Mouse (Mus musculus) MEL (cell line): Measurements from ENCODE around the gene Fbln1. TPM values are rescaled to one million over a fixed set of nuclear protein-coding genes. Genes with fewer than 3 reads are reported as not detected.

Experiments used
- DNase-seq: peaks from one replicate; pipeline ENCODE4 v3.0.0; 2011; ENCODE audit warnings: low read depth, low spot score
- H3K27ac ChIP-seq: 2 replicates; pipeline ENCODE4 v1.5.1; 2012; ENCODE audit warnings: low read depth, mild to moderate bottlenecking, control low read depth, low read length, moderate library complexity; ENCODE audit not compliant: control insufficient read depth
- H3K27me3 ChIP-seq, 2 experiments: fragments of 150-350 bp in 1 of 2; sonication (generic) in 1 of 2; 2 replicates each; pipeline ENCODE4 v1.6.1; 2012; ENCODE audit warnings: low read length in 2 of 2, mild to moderate bottlenecking in 2 of 2, improper control_type of control experiment in 1 of 2, moderate library complexity in 1 of 2; ENCODE audit not compliant: insufficient read depth in 2 of 2, control insufficient read depth in 1 of 2
- H3K36me3 ChIP-seq, 2 experiments: 2 replicates each; pipeline ENCODE4 v1.6.1; 2012 to 2014; ENCODE audit warnings: low read length in 2 of 2, improper control_type of control experiment in 1 of 2, inconsistent platforms in 1 of 2, mild to moderate bottlenecking in 1 of 2; ENCODE audit not compliant: insufficient read depth in 2 of 2, control insufficient read depth in 1 of 2
- H3K4me1 ChIP-seq, 2 experiments: fragments of 150-350 bp in 1 of 2; sonication (generic) in 1 of 2; 2 replicates each; pipeline ENCODE4 v1.6.1; 2012; ENCODE audit warnings: low read length in 2 of 2, improper control_type of control experiment in 1 of 2, mild to moderate bottlenecking in 1 of 2; ENCODE audit not compliant: insufficient read depth in 2 of 2, control insufficient read depth in 1 of 2
- H3K4me3 ChIP-seq, 2 experiments: fragments of 150-350 bp in 1 of 2; sonication (generic) in 1 of 2; 2 replicates each; pipeline ENCODE4 v1.5.1; 2012; ENCODE audit warnings: low read depth in 2 of 2, low read length in 2 of 2, mild to moderate bottlenecking in 2 of 2, moderate library complexity in 2 of 2, control low read depth in 1 of 2, improper control_type of control experiment in 1 of 2; ENCODE audit not compliant: control insufficient read depth in 1 of 2, insufficient read depth in 1 of 2
- H3K79me2 ChIP-seq: 2 replicates; pipeline ENCODE4 v1.6.1; 2012; ENCODE audit warnings: mild to moderate bottlenecking, low read length, moderate library complexity; ENCODE audit not compliant: control insufficient read depth, poor library complexity, insufficient read depth
- H3K9ac ChIP-seq: 2 replicates; pipeline ENCODE4 v1.6.1; 2012; ENCODE audit warnings: low read depth, mild to moderate bottlenecking, control low read depth, low read length, moderate library complexity; ENCODE audit not compliant: control insufficient read depth, poor library complexity, severe bottlenecking
- H3K9me3 ChIP-seq: fragments of 150-350 bp; sonication (generic); replicated peaks from 2 replicates; pipeline ENCODE4 v1.6.1; 2012; ENCODE audit warnings: mild to moderate bottlenecking, low read length, improper control_type of control experiment, moderate library complexity; ENCODE audit not compliant: insufficient read depth
- CHD1 ChIP-seq: IDR thresholded peaks from 2 replicates; pipeline ENCODE4 v1.6.1; 2012; ENCODE audit warnings: low read depth, mild to moderate bottlenecking, inconsistent platforms, low read length, improper control_type of control experiment
- CHD2 ChIP-seq: IDR thresholded peaks from 2 replicates; pipeline ENCODE4 v1.6.1; 2011; ENCODE audit warnings: low read length, improper control_type of control experiment
- CTCF ChIP-seq, 3 experiments: IDR thresholded peaks in 2 of 3; conservative IDR thresholded peaks in 1 of 3; 2 replicates each; pipeline ENCODE4 v1.5.1; 2011 to 2012; ENCODE audit warnings: low read length in 3 of 3, low read depth in 2 of 3, mild to moderate bottlenecking in 2 of 3, improper control_type of control experiment in 1 of 3, inconsistent platforms in 1 of 3, mixed read lengths in 1 of 3, moderate library complexity in 1 of 3; ENCODE audit not compliant: control insufficient read depth in 1 of 3, insufficient read depth in 1 of 3, poor library complexity in 1 of 3, severe bottlenecking in 1 of 3
- ELF1 ChIP-seq: IDR thresholded peaks from 2 replicates; pipeline ENCODE4 v1.6.1; 2014; ENCODE audit warnings: low read depth, mild to moderate bottlenecking, inconsistent platforms, low read length, improper control_type of control experiment, moderate library complexity
- ETS1 ChIP-seq: IDR thresholded peaks from 2 replicates; pipeline ENCODE4 v1.6.1; 2012; ENCODE audit warnings: low read depth, mild to moderate bottlenecking, inconsistent platforms, low read length, improper control_type of control experiment, moderate library complexity
- JUND ChIP-seq: IDR thresholded peaks from 2 replicates; pipeline ENCODE4 v1.6.1; 2011; ENCODE audit warnings: low read depth, mild to moderate bottlenecking, improper control_type of control experiment, low read length
- KAT2A ChIP-seq: conservative IDR thresholded peaks from 2 replicates; pipeline ENCODE4 v1.6.1; 2012; ENCODE audit warnings: low read depth, low read length, improper control_type of control experiment, inconsistent platforms
- MXI1 ChIP-seq: IDR thresholded peaks from 2 replicates; pipeline ENCODE4 v1.6.1; 2011; ENCODE audit warnings: mild to moderate bottlenecking, low read depth, low read length, improper control_type of control experiment
- MYC ChIP-seq: IDR thresholded peaks from 2 replicates; pipeline ENCODE4 v1.6.1; 2011; ENCODE audit warnings: low read depth, mild to moderate bottlenecking, low read length, improper control_type of control experiment, moderate library complexity
- NRF1 ChIP-seq: IDR thresholded peaks from 2 replicates; pipeline ENCODE4 v1.6.1; 2014; ENCODE audit warnings: low read depth, mild to moderate bottlenecking, inconsistent platforms, low read length, improper control_type of control experiment, moderate library complexity; ENCODE audit not compliant: poor library complexity, insufficient read depth, severe bottlenecking
- POLR2A ChIP-seq, 2 experiments: IDR thresholded peaks; 2 replicates each; pipeline ENCODE4 v1.6.1; 2011 to 2012; ENCODE audit warnings: low read length in 2 of 2, mild to moderate bottlenecking in 2 of 2, control low read depth in 1 of 2, improper control_type of control experiment in 1 of 2, low read depth in 1 of 2, moderate library complexity in 1 of 2; ENCODE audit not compliant: control insufficient read depth in 1 of 2, insufficient read depth in 1 of 2, poor library complexity in 1 of 2
- POLR2AphosphoS5 ChIP-seq: IDR thresholded peaks from 2 replicates; pipeline ENCODE4 v1.6.1; 2012; ENCODE audit warnings: low read depth, borderline replicate concordance, mild to moderate bottlenecking, inconsistent platforms, low read length, moderate library complexity, mixed read lengths
- RAD21 ChIP-seq: IDR thresholded peaks from 2 replicates; pipeline ENCODE4 v1.6.1; 2011; ENCODE audit warnings: mild to moderate bottlenecking, low read depth, low read length, improper control_type of control experiment
- SIN3A ChIP-seq: IDR thresholded peaks from 2 replicates; pipeline ENCODE4 v1.6.1; 2012; ENCODE audit warnings: low read length, improper control_type of control experiment, inconsistent platforms
- SMC3 ChIP-seq: IDR thresholded peaks from 2 replicates; pipeline ENCODE4 v1.6.1; 2011; ENCODE audit warnings: low read depth, low read length, improper control_type of control experiment
- TAL1 ChIP-seq: IDR thresholded peaks from 2 replicates; pipeline ENCODE4 v1.6.1; 2012; ENCODE audit warnings: mild to moderate bottlenecking, inconsistent platforms, low read length, moderate library complexity, mixed read lengths
- TBP ChIP-seq: IDR thresholded peaks from 2 replicates; pipeline ENCODE4 v1.8.0; 2011; ENCODE audit warnings: low read depth, low read length, improper control_type of control experiment
- USF2 ChIP-seq, 2 experiments: IDR thresholded peaks; 2 replicates each; pipeline ENCODE4 v1.6.1; 2011 to 2012; ENCODE audit warnings: improper control_type of control experiment in 2 of 2, low read length in 2 of 2, borderline replicate concordance in 1 of 2, inconsistent platforms in 1 of 2, low read depth in 1 of 2, mild to moderate bottlenecking in 1 of 2; ENCODE audit not compliant: insufficient read depth in 1 of 2
- ZNF384 ChIP-seq: IDR thresholded peaks from 2 replicates; pipeline ENCODE4 v1.6.1; 2012; ENCODE audit warnings: low read depth, mild to moderate bottlenecking, inconsistent platforms, low read length, improper control_type of control experiment
- polyA plus RNA-seq, 2 experiments: library from polyadenylated mRNA; stranded (reverse) in 1 of 2; unstranded in 1 of 2; fragments of >175 nt in 1 of 2; fragments of >200 nt in 1 of 2; gene quantifications; 2 replicates each; pipeline versions ENCODE4 v1.2.1 to v1.2.4; 2012; ENCODE audit warnings: low replicate concordance in 2 of 2, low read depth in 1 of 2; ENCODE audit not compliant: insufficient read length in 2 of 2, insufficient read depth in 1 of 2, missing spikeins in 1 of 2
- total RNA-seq: library from RNA; depleted of rRNA; stranded (reverse); fragments of 300-350 nt; gene quantifications from 2 replicates; pipeline ENCODE4 v1.2.3, GENCODE M21; 2012

The Fbln1 gene
- total and polyA plus RNA-seq, 3 experiments: not detected

- DNase-seq: no peak
- Histone ChIP-seq H3K27me3 (no peaks in the 10 kb centered on the region), H3K27ac (no peak overlapping the region)
Measured at GRCm38 (mm10) chr15:85208332-85208731, 2.6 kb downstream of the Fbln1 start.

GRCm38 (mm10) chr15:85209341-85209740 is 3.6 kb downstream of the Fbln1 start:
- H3K9me3 ChIP-seq: no peaks in the 10 kb centered on the region
- H3K4me1 ChIP-seq: no peaks in the 10 kb centered on the region
- peak in 1 of 3 experiments; percentile 33; a peak in 3 of 6 replicates for TF ChIP-seq CTCF (IDR thresholded peaks at IDR 0.05 in 2 of 3, conservative IDR thresholded peaks at IDR 0.05 in 1 of 3; ENCODE audit: control insufficient read depth in 1 of 3, insufficient read depth in 1 of 3, low read depth in 2 of 3, low read length in 3 of 3, poor library complexity in 1 of 3, severe bottlenecking in 1 of 3)
- TF ChIP-seq MXI1: no peak
- no peaks in the 10 kb centered on the region for H3K27me3 ChIP-seq
- no peak overlapping the region for H3K9ac ChIP-seq
- H3K36me3 ChIP-seq: no peaks in the 10 kb centered on the region
- no peaks in the 10 kb centered on the region for H3K79me2 ChIP-seq
- peak; percentile 16 for DNase-seq
- no peak overlapping the region for H3K27ac ChIP-seq
- H3K4me3 ChIP-seq: no peak overlapping the region

More at GRCm38 (mm10) chr15:85208332-85208731, 2.6 kb downstream of the Fbln1 start:
- no peaks in the 10 kb centered on the region for H3K79me2 ChIP-seq
- no peak for TF ChIP-seq RAD21
- TF ChIP-seq POLR2AphosphoS5: no peak
- no peak for TF ChIP-seq ETS1
- no peak for TF ChIP-seq NRF1
- TF ChIP-seq CHD1: no peak
- TF ChIP-seq TBP: no peak
- TF ChIP-seq MYC: no peak
- TF ChIP-seq ELF1: no peak
- no peak for TF ChIP-seq KAT2A
- no peak for TF ChIP-seq CHD2
- TF ChIP-seq SIN3A: no peak
- no peak for TF ChIP-seq ZNF384
- H3K4me3 ChIP-seq: no peak overlapping the region
- no peak overlapping the region for H3K9ac ChIP-seq
- no peaks in the 10 kb centered on the region for H3K9me3 ChIP-seq
- no peaks in the 10 kb centered on the region for H3K4me1 ChIP-seq
- no peaks in the 10 kb centered on the region for H3K36me3 ChIP-seq

DNA sequence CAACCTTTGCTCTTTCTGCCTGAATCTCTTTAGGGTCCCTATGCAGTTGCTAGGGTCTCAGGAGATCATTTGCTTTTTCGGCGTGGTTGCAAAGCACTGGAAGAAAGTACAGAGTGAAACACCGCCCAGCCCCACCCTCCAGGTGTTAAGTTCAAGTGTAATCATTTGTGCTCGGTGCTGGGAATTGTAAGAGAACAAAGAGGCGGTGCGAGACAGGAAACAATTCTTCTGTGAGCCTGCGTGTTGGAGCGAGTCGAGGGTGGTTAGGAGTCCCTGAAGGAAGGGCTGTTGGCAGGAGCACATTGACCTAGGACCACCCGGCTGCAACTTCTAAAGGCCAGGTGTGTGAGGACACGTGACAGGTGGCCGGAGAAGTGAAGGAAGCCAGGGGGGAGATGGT is 4.9 kb downstream of the Fbln1 start:
- Histone ChIP-seq H3K4me3 (no peak overlapping the region), H3K9ac (no peak overlapping the region), H3K27ac (no peak overlapping the region), H3K36me3 (no peaks in the 10 kb centered on the region), H3K27me3 (no peaks in the 10 kb centered on the region)
- DNase-seq: no peak
- TF ChIP-seq TBP (no peak), ZNF384 (no peak), ETS1 (no peak), USF2 (IDR thresholded peaks at IDR 0.05; ENCODE audit: borderline replicate concordance in 1 of 2, insufficient read depth in 1 of 2, low read depth in 1 of 2, low read length in 2 of 2) (no peak), JUND (no peak), TAL1 (no peak), SMC3 (no peak), POLR2A (IDR thresholded peaks at IDR 0.05; ENCODE audit: control insufficient read depth in 1 of 2, insufficient read depth in 1 of 2, low read depth in 1 of 2, low read length in 2 of 2, poor library complexity in 1 of 2) (no peak)
- TF ChIP-seq, all 39 proteins: peak for 0
- no peaks in the 10 kb centered on the region for H3K4me1 ChIP-seq
- no peaks in the 10 kb centered on the region for H3K9me3 ChIP-seq
- H3K79me2 ChIP-seq: no peaks in the 10 kb centered on the region
